Mouse (Mus musculus): ENCODE measurements at regions not wholly inside any gene's neighbourhood (a gene's known extent, or its start where the extent isn't known, plus 50 kb on each side); places are given as distances from the start of the nearest gene placed in this dataset.

DNA sequence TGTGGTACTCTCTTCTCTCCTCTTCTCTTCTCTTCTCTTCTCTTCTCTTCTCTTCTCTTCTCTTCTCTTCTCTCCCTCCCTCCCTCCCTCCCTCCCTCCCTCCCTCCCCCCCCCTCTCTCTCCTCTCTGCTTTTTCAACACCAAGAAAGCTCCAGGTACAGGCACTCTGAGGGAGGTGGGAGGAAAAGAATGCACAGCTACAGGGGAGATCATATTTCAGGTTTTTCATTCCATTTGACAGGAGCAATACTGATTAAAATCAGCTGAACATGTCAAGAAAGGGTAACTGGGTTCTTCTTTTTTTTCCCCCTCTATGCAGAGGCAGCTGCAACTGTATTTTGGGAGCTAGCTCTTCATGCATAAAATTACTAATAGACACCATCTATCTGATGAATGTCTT lies 368.8 kb upstream of the Rack1 start:
- no peak for DNase-seq (ENCODE audit: low spot score)

DNA sequence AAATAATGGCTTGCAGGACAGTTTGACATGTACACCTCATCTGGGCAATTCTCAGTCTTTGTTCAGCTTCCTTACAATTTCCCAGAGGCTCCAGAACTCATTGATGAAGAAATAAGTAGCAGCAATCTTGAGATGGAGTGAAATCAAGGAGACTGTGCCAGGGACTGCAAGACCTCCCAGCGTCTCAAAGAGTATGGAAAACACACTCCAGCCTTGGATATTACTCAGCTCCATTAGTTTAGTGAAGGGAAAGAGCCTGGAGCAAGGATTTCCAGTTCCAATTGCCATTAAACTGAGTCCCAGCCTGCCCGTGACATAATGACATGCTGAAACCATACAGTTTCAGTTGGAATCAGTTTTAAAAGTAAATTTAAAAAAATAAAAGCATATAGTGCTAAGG lies 372.7 kb upstream of the Rack1 start:
- no peak for DNase-seq (ENCODE audit: low spot score)

DNA sequence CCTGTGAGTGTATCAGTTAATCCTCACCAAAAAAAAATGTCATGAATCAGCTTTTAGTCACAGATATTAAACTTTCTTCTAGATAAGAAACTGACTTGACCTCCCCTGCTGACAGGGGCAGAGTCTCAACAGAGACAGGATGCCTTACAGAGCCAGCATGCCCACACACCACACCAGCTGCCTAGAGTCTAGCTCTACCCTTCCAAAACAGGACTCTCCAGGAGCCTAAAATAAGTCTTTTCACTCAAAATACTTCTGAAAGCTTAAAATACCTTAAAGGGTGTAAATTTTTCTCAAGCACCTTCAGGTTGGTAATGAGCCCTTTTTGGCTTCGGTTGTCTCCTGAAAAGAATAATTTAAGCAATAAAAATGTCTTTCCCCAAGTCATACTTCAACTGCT lies 373.7 kb upstream of the Rack1 start:
- DNase-seq (ENCODE audit: low spot score) = no peak

DNA sequence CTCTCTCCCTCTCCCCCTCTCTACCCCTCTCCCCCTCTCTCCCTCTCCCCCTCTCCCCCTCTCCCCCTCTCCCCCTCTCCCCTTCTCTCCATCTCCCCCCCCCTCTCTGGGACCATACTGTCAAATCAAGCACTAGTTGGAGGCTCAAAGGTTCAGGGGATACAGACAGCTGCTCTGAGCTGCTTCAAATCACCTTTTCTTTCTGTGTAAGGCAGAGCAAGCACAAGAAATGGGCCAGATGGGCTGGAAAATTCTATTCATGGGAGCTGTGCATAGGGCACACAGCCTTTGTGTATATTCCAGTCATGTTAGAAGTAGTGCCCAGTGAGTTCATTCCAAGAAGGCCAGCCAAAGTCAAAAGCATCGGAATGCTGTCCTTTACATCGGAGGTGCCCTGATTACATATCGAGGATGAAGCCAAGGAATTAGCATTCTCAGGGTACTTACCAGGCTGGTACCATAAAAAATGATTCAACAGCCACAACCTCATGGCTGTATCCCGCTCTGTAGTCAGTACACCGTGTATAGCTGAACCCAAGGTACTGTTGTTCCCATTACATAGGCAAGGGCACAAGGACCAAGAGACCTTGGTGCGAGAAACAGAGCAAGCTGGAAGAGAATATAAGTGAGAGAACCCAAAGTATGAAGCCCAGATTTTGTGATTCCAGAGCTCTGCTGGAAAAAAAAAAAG lies 381.9 kb upstream of the Rack1 start:
- no peak for DNase-seq (ENCODE audit: low spot score)

DNA sequence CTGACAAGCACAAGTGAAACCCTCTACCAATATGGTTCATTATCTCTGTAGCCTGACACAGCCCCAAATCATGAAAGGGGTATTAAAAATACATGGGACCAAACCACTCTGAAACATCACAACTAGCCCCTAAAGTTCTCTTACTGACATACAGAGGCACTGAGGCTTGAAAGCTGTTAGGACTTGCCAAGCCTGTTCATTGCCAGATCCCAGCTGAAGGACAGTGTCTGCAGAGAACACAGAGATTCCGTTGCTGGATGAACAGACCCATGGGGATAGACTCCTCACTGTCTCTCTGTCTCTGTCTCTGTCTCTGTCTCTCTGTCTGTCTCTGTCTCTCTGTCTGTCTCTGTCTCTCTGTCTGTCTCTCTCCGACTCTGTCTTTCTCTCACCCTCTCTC lies 382.5 kb upstream of the Rack1 start:
- DNase-seq (ENCODE audit: low spot score) = no peak

DNA sequence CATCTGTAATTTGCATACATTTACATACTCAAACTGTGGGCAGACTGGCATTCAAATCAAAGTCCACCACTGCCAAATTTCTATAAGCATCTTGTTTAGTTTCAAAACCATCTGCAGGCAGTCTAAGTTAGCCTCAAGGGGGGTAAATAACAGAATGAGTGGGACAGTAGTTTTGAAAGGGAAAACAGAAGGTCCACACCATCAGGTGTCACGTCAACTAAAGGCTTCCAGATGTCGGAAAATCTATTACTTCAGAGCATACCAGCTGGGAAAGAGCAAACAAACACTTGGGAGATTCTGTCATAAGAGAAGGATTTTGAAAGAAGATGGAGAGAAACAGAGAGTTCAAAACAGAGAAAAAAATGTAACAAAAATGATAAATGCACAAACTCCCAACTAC lies 402.1 kb upstream of the Rack1 start:
- DNase-seq (ENCODE audit: low spot score) = no peak

DNA sequence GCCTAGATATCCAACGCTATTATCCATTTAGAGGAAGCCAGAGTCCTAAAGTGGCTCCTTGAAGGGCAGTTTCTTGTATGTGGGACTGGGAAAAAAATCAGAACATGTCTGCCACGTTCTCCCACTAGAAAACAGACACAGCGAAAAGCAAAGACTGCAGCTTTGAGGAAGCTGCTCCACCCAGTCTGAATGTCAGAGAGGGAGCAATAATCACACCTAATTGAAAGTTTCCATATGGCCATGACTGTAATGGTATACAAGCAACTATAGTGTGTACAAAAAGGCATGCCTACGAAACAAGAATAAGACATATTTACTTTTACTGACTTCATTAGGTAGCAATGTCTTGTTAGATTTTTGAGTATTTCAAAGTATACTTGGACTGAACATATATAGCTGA lies 392.7 kb upstream of the Sgcd start:
- no peak for DNase-seq (ENCODE audit: low spot score)

DNA sequence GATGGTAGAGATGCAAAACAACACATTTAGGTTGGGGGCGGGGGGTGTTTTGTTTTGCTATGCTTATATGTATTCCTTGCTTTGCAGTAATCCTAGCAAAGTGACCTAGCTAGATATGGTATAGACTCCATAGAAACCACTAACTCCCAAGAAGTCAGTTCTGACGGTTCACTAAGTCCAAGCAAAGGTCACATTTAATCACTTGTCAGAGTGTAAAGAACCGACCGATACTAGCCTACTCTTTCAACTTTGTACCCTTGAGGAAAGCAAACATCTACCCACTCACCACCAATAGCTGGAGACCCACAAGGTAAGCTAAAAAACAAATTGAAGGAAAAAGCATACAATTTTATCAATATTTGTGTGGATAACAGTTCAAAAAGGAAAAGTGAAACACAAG lies 389.3 kb upstream of the Sgcd start:
- no peak for DNase-seq (ENCODE audit: low spot score)

DNA sequence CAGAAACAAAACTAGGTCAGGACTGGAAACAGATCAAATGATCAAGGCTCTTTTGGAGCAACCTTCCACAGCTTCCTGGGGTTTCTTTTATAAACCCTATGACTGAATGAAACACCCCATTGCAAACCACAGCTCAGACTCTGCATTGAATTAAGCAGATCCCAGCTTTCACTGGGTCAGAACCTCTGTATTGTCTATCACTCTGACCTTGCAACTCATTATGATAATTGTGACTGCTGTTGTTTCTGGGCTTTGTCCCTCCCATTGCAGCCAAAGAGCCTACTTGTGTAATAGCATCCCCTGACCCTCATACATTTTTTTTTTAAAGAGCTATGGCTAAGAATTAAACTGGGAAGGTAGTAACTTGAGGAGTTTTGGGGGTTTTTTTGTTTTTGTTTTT lies 388.5 kb upstream of the Sgcd start:
- no peak for DNase-seq (ENCODE audit: low spot score)

DNA sequence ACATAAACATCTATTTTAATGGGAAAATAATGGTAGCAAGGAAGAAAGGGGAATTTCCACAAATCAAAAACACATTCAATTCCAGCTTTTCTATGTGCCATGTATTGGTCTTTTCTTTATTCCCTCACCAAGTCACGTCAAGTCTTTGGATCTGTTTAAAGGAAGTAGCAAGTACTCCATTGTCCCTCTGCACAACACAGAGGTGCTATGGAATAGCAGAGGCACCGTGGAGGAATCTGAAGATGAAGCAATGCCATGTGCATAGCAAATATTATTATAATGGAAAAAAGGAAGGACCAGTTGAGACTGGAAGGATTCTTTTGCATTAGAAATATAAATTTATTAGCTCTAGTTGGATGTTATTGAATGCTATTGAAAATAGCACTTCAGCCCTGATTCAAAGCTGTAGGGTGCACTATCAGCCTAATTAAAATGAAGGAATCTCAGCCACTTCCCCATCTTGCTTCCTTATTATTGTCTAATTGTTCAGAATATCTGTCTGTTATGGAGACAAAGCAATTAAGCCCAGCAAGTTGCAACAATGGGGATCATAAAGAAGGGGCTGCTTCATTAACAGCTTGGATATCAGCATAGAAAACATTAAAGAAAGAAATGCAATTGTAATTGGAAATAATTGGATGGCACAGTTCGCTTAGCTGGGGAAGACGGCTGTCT lies 362.7 kb upstream of the Sgcd start:
- no peak for DNase-seq (ENCODE audit: low spot score)

DNA sequence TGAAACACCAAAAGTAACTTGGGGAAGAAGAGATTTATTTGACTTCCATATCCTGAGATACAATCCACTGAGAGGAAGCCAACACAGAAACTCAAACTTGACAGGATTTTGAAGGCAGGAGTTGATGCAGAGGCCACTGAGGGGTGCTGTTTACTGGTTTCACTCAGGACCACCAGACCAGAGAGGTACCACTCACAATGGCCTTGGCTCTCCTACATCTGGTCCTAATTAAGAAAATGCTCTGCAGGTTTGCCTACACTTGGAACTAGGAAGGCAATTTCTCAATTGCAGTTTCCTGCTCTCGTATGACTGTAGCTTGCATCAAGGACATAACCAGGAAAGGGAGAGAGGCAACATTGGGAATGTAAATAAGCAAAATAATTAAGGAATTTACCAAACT lies 325.7 kb upstream of the Sgcd start:
- DNase-seq (ENCODE audit: low spot score) = no peak

DNA sequence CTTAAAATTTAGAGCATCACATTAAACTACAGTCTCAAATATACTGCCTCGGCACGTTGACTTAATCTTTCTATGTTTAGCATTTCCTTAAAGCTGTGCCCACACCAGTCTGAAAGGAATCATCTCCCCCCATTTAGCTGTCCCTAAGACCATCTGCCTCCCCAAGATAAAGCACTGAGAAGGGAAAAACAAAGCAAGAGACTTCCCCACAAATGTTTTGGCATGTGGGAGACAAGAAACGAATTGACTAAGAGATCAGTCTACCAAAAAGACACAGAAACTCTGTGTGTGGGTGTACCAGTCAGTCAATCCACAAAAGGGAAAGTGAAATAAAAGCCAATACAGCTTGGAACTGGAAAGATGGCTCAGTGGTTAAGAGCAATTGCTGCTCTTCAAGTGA lies 306.6 kb upstream of the Sgcd start:
- no peak for DNase-seq (ENCODE audit: low spot score)

DNA sequence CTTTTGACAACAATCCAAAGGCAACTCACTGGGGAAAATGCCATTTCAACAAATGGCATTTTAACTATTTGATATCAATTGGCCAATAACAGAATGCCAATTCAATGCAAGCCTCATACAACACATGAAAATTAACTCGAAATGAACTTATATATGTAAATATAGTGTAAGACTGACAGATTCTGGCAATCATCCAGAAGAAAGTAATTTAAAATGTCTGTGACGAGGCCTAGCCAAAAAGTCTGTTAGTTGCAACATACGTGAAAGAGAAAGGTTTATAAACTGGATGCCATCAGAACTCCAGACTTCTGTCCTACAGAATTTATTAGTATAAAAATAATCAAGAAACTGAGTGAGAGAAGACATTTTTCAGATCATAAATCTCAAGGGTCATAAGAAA lies 273.7 kb upstream of the Sgcd start:
- no peak for DNase-seq (ENCODE audit: low spot score)

DNA sequence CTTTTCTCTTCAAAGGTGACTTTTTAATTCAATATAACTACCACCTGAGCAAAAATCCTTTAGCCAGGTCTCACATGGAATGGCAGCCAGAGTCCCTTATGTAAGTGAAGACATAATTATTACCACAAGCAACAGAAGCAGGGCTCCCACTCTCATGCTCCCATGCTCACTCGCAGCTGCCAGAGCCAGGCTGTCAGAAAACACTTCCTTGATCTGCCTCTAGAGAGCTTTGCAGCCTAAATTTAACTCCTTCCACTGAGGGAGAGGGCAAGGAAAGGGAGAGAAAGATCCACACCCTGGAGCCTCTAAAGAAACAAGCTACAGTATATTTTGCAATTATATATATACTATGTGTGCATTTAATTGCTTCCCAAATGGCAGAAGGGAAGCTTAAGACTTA lies 272.3 kb upstream of the Sgcd start:
- no peak for DNase-seq (ENCODE audit: low spot score)

DNA sequence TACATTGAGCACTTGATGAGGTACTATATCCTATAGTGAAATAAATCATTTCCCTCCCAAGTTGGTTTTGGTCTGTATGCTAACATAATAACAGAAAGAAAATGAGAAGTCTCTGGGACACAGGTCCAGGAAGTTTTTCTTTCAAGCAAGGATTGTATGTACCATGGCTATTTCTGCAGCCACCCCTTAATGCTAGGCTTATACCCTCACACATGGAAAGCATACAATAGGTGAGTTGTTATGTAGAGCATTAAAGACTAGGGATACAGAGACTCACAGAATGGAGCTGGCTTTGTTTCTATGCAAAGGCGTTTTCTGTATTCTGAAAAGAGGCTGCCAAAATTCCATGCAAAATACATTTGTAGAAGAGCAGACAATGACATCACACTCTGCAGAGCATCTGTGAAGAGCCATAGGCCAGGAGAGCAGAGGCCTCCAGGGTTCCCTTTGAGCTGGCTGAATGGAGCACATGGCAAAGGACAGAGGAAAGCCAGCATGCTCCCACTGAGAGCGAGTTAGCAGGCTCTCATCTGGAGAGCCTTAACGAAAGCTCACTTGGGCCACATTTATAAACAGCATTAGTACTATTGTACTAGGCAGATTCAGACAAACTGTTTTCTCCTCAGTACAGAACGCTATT lies 262.0 kb upstream of the Sgcd start:
- no peak for DNase-seq (ENCODE audit: low spot score)

DNA sequence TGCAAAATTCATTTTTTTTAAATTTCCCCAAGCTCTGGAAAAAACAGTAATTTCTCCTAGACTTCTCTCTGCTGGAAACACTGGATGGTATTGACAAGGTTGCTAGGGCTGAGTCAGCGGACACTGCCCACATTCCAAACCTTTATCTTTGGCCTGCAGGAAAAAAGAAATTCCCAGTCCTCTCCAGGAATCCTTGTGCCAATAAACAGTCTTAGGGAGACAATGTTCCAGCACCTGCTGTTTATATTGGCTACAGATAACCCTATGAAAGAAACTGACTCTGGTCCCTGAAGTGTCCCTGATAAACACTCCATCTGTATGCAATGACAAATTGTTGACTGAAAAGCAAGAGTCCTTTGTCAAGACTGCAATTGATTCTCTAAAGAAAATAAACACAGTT lies 260.5 kb upstream of the Sgcd start:
- no peak for DNase-seq (ENCODE audit: low spot score)

DNA sequence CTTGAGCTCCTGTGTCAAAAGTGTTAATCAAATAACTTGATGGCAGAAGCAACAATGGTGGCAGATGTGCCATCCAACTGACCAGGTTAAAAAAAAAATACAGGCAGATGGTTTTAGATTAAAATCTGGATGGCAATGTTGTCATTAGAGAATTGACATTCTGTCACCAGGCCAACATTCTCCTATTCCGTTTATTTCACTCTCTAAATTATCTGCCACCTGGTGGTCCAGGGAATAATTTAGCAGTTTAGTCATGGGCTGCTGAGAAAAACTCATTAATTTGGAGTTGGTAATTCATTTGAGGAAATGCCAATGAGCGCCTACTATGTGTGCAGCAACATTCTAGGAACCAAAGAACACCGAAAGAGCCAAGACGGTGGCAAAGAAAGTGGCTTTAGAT lies 232.4 kb upstream of the Sgcd start:
- no peak for DNase-seq (ENCODE audit: low spot score)

DNA sequence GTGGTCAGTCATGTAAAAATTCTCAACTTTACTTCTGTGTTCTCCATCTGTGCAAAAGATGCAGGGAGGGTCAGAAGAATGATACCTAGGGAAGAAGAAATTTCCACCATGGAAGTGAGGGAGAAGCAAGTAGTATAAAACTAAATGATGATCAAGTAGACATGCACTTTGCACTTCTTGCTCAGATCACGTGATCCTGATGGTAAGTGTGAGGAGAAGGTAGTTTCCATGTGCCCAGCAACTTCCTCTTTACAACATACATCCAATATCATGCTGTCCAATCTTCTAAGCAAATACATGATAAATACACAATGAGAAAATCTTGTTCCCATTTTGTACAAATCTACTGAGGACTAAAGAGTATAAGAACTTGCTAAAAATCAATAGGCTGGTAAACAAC lies 230.4 kb upstream of the Sgcd start:
- DNase-seq (ENCODE audit: low spot score) = no peak

DNA sequence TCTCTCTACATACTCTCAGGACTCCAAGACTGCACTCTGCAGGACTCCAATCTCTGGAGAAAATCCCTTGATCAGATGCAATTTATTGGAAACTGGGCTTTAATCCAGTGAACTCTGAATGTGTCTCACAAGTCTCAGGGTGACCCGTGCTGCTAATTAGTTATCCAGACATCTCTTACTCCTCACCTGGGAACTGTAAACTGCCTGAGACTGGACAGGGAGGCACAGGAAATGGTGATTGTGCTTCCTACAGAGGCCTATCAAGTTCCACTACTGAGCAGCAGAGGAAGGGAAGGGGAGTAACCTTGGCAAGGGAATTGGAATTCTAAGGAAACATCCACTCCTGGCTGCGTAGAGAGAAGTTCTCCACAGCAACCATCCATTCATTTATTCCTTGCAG lies 228.0 kb upstream of the Sgcd start:
- DNase-seq (ENCODE audit: low spot score) = no peak

DNA sequence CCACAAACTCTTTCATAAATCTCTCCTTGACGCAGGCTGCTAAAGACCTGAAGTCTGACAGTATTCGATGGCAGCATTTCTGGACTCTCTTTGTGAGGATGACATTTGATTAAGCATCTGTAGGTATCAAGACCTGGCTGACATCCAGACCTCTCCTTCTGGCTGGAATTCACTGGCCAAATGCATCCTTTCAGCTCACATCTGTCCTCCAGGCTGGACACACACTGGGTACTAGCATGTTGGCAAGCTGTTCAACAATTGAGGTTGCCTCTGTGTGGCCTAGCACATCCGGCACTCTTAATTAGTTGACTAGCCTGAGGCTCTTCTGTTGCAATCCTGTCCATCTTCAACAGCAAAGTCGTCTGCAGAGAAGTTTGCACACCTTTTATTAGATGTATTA lies 197.8 kb upstream of the Sgcd start:
- DNase-seq (ENCODE audit: low spot score) = no peak

DNA sequence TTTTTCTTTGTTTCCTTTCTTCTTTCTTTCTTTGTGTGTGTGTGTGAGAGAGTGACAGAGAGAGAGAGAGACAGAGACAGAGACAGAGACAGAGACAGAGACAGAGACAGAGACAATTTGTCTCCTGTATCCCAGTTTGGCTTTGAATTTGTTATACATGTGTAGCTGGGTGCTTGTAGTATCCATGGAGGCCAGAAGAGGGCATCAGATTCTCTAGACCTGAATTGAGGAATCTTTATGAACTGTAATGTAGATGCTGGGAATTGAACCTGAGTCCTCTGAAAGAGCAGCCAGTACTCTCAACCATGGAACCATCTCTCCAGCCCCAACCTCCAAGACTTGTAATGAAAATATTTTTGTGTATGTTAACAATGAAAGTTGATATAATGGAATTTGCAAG lies 190.2 kb upstream of the Sgcd start:
- DNase-seq (ENCODE audit: low spot score) = no peak

DNA sequence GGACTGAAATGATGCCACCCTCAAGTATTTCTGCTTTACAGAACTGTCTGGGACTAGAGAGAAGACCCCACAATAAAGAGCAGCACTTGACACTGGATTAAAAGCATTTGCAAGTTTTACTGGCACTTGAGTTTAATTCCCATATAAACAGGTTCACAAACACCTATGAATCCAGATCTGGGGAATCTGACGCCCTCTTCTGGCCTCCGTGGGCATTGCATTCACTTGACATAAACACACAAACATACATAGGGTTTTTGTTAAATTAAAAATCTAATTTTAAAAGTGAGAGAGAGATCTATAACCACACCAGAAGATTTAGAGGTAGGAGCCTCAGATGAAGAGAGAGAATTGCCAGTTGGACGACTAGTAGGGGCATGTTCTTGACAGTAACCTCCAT lies 189.4 kb upstream of the Sgcd start:
- no peak for DNase-seq (ENCODE audit: low spot score)

DNA sequence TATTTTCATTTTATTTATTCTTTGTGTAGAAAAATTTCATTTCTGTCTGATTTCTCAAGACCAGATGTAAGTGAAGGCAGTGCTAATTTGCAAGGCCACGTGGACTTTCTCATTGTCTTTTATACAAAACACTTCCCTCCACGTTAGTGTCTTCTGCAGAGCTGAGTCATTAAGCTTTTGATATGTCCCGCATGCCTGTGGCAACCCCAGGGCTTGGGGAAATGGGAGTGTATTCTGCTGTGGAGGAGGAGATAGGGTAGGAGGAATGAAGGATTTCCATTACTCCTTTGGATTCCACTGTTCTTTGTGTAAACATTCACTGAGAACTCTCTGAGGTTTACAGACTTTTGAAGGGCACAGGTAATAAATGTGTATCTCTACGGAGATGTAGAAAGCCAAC lies 187.7 kb upstream of the Sgcd start:
- no peak for DNase-seq (ENCODE audit: low spot score)

DNA sequence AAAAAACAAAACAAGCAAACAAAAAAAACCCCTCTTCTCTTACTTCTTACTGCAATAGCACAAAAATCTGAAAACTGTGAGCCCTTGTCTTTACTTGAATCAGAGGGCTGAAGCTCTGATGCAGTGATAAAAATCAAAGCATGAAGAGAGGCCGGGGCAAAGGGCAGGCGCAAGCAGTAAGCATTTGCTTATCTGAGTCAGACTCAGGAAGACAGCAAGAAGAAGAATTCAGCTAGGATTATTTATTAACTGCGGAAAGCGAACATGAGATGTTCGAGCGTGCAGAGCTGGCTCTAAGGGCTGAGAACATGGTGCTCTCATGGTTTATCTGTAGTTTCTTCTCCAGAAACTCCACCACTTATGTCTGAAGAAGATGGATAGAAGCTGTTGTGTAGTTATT lies 163.4 kb upstream of the Sgcd start:
- DNase-seq (ENCODE audit: low spot score) = no peak

Data from left cerebral cortex, adult 11 months (tissue).